Mouse (Mus musculus) C2C12 (cell line): Measurements from ENCODE around the gene Gdpgp1.

ENCODE experiments used
- CEBPB ChIP-seq: IDR thresholded peaks from one replicate; pipeline ENCODE4 v1.6.1; 2011; ENCODE audit warnings: low read depth, mild to moderate bottlenecking, control low read depth, moderate library complexity
- CTCF ChIP-seq: IDR thresholded peaks from one replicate; pipeline ENCODE4 v1.5.1; 2011; ENCODE audit not compliant: control insufficient read depth, insufficient read depth, insufficient read length
- FOSL1 ChIP-seq: IDR thresholded peaks from one replicate; pipeline ENCODE4 v1.8.0; 2011; ENCODE audit warnings: mild to moderate bottlenecking, low read length; ENCODE audit not compliant: poor library complexity, insufficient read depth, severe bottlenecking
- MAX ChIP-seq: IDR thresholded peaks from one replicate; pipeline ENCODE4 v1.6.1; 2011; ENCODE audit warnings: mild to moderate bottlenecking, control low read depth
- MYOD1 ChIP-seq: IDR thresholded peaks from one replicate; pipeline ENCODE4 v1.6.1; 2011; ENCODE audit warnings: low read depth; ENCODE audit not compliant: control insufficient read depth, insufficient read length
- MYOG ChIP-seq: IDR thresholded peaks from one replicate; pipeline ENCODE4 v1.6.1; 2011; ENCODE audit not compliant: control insufficient read depth, insufficient read length; ENCODE audit errors: extremely low read depth
- USF1 ChIP-seq: IDR thresholded peaks from one replicate; pipeline ENCODE4 v1.6.1; 2011; ENCODE audit warnings: low read depth, mild to moderate bottlenecking, control low read depth, moderate library complexity

DNA sequence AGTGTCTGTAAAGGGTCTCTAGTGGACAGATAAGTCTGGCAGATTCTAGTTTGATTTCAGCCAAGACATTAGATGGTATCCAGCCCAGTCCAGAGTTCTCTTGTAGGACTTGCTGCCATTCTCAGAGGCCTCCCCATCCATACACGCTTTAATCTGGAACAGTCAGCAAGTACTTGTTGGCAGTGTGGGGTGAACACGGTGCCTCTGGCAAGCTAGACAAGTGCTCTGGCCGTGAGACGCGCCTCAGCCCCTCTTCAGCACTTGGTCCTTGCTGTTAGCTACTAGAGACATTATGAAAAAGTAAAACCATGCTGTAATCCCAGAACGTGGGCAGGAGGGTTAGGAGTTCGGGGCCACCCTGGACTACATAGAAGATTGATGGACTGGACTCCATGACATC lies 19.1 kb upstream of the Gdpgp1 start:
- TF ChIP-seq MAX (no peak), CTCF (no peak), MYOD1 (no peak), CEBPB (no peak), USF1 (no peak), FOSL1 (no peak), MYOG (no peak)
